Comparison of ENCODE assay signal across 9 mouse cellular contexts in the genomic region with DNA sequence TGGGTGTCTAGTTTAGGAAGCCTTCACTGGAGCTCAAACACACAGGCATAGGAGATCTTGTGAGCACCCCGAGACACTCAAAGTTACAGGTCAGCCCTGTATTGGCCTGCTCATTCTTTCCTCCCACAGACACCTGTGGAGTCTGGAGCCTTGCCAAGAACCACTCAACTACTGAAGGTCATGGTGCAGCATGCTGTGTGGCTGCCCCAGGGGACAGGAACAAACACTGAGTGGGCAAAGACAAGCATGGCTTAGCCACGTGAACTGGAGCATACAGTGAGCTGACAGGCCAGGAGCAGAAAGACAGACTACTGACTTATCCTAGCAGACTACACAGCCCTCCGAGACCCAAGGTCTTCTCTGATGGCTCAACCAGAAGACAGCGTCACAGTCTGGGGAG. TPM values are rescaled to one million over a fixed set of nuclear protein-coding genes. Genes with fewer than 3 reads are reported as not detected.
A peak's percentile ranks its signal among the peaks of the same experiment; 100 is the strongest.
DNase-seq lines count a peak whose midpoint lies in the region; ATAC-seq lines count a peak whose summit lies in the region.
"Had no signal": no experiment of that assay in that cellular context is flagged by ENCODE, and none has a peak within 500 bp of the region (broad histone marks: within the 10 kb centered on the region; RNA-seq: fewer than 3 reads in every experiment).

No protein-coding gene starts in this region.

- H3K4me1 ChIP-seq in heart, embryonic 12.5 days (replicated peaks): peaks cover 28% of the 10 kb centered on the region
- H3K4me1 ChIP-seq in heart, embryonic 11.5 days (ENCODE audit: control insufficient read depth, insufficient read depth, low read length): no peaks in the 10 kb centered on the region
- H3K4me1 ChIP-seq in limb, embryonic 10.5 days: no peaks in the 10 kb centered on the region

- no peak for ATAC-seq in heart, embryonic 12.5 days (ENCODE audit: insufficient number of reproducible peaks, low FRiP score)
- no peak for ATAC-seq in heart, embryonic 11.5 days (replicated peaks; ENCODE audit: insufficient number of reproducible peaks, low FRiP score, low TSS enrichment)

- 61% methylated on average over 4 of the region's 4 CpGs for WGBS in heart, embryonic 12.5 days
- WGBS in heart, embryonic 11.5 days (ENCODE audit: insufficient replicate concordance): 68% methylated on average over 4 of the region's 4 CpGs
- 97% methylated on average over 4 of the region's 4 CpGs for WGBS in limb, embryonic 10.5 days

- peak; percentile 54 for DNase-seq in cerebellum, adult 9-10 months
- peak; percentile 85 for DNase-seq in kidney, adult 9 months
- peak; percentile 35 for DNase-seq in lung, postnatal 10 days
- DNase-seq in limb, embryonic 10.5 days (ENCODE audit: low spot score): no peak
- DNase-seq in right cerebral cortex, postnatal 25 days: no peak
- no peak for DNase-seq in gastrocnemius, postnatal 10 days

- H3K27me3 ChIP-seq in heart, embryonic 12.5 days (replicated peaks): no peaks in the 10 kb centered on the region
- H3K27me3 ChIP-seq in heart, embryonic 11.5 days (ENCODE audit: control insufficient read depth, insufficient read depth, low read length): no peaks in the 10 kb centered on the region
- H3K27me3 ChIP-seq in limb, embryonic 10.5 days (ENCODE audit: low read depth, poor library complexity, severe bottlenecking): no peaks in the 10 kb centered on the region
- H3K27me3 ChIP-seq: megakaryocyte, embryonic 14.5 days had no signal

- H3K36me3 ChIP-seq in heart, embryonic 12.5 days: peaks cover 87% of the 10 kb centered on the region
- peaks cover 46% of the 10 kb centered on the region for H3K36me3 ChIP-seq in heart, embryonic 11.5 days (ENCODE audit: control insufficient read depth, insufficient read depth, low read length)
- H3K36me3 ChIP-seq in limb, embryonic 10.5 days: peaks cover 100% of the 10 kb centered on the region

- no peak overlapping the region for H3K4me3 ChIP-seq in heart, embryonic 12.5 days
- H3K4me3 ChIP-seq in heart, embryonic 11.5 days (ENCODE audit: low read depth, low read length): no peak overlapping the region
- no peak overlapping the region for H3K4me3 ChIP-seq in limb, embryonic 10.5 days
- H3K4me3 ChIP-seq: megakaryocyte, embryonic 14.5 days had no signal

- H3K9ac ChIP-seq in heart, embryonic 12.5 days: no peak overlapping the region
- no peak overlapping the region for H3K9ac ChIP-seq in heart, embryonic 11.5 days (ENCODE audit: low read depth, low read length)

- H3K27ac ChIP-seq in heart, embryonic 12.5 days (ENCODE audit: poor library complexity, severe bottlenecking): peak overlapping the region; percentile 0; the same call in 1 of the 2 replicates
- no peak overlapping the region for H3K27ac ChIP-seq in heart, embryonic 11.5 days (ENCODE audit: low read depth, low read length)
- no peak overlapping the region for H3K27ac ChIP-seq in limb, embryonic 10.5 days

- H3K9me3 ChIP-seq in heart, embryonic 12.5 days (replicated peaks): no peaks in the 10 kb centered on the region
- H3K9me3 ChIP-seq in heart, embryonic 11.5 days (replicated peaks; ENCODE audit: control insufficient read depth, low read length): no peaks in the 10 kb centered on the region
- no peaks in the 10 kb centered on the region for H3K9me3 ChIP-seq in limb, embryonic 10.5 days (replicated peaks)
- H3K9me3 ChIP-seq: megakaryocyte, embryonic 14.5 days had no signal

- no peak overlapping the region for H3K4me2 ChIP-seq in heart, embryonic 12.5 days
- H3K4me2 ChIP-seq in heart, embryonic 11.5 days: no peak overlapping the region

RNA-seq across cellular contexts. Expression of a gene that starts 12.2 kb away (rescaled TPM):
- 17.4 TPM in 2 replicates for polyA plus RNA-seq in heart, embryonic 12.5 days (2016; fragmentation: Nextera tagmentation; extraction: Ambion mirVana)
- polyA plus RNA-seq in heart, embryonic 11.5 days (2014; fragmentation: Nextera tagmentation; extraction: Ambion mirVana): 17.1 and 18.7 TPM in 2 replicates
- 27.5 and 32.2 TPM in 2 replicates for polyA plus RNA-seq in limb, embryonic 10.5 days (2016; fragmentation: Nextera tagmentation; extraction: Ambion mirVana)
- total RNA-seq in gastrocnemius, postnatal 10 days (2021): 10 to 100 TPM; 26.2 to 34.1 TPM

RNA-seq across cellular contexts. Expression of a gene that starts 17.2 kb away (rescaled TPM):
- 33.8 and 37.8 TPM in 2 replicates for polyA plus RNA-seq in heart, embryonic 12.5 days (2016; fragmentation: Nextera tagmentation; extraction: Ambion mirVana)
- 19.6 and 23.2 TPM in 2 replicates for polyA plus RNA-seq in heart, embryonic 11.5 days (2014; fragmentation: Nextera tagmentation; extraction: Ambion mirVana)
- 44.2 and 58.7 TPM in 2 replicates for polyA plus RNA-seq in limb, embryonic 10.5 days (2016; fragmentation: Nextera tagmentation; extraction: Ambion mirVana)
- total RNA-seq in gastrocnemius, postnatal 10 days (2021): 10 to 100 TPM; 14.1 to 15.9 TPM

RNA-seq across cellular contexts. Expression of a gene that starts 27.2 kb away (rescaled TPM):
- polyA plus RNA-seq in heart, embryonic 12.5 days (2016; fragmentation: Nextera tagmentation; extraction: Ambion mirVana): 32.1 and 32.7 TPM in 2 replicates
- 29.2 and 30.4 TPM in 2 replicates for polyA plus RNA-seq in heart, embryonic 11.5 days (2014; fragmentation: Nextera tagmentation; extraction: Ambion mirVana)
- polyA plus RNA-seq in limb, embryonic 10.5 days (2016; fragmentation: Nextera tagmentation; extraction: Ambion mirVana): 60.8 and 64.0 TPM in 2 replicates
- 10 to 100 TPM; 34.9 to 51.7 TPM for total RNA-seq in gastrocnemius, postnatal 10 days (2021)

RNA-seq across cellular contexts. Expression of a gene that starts 41.9 kb away (rescaled TPM):
- polyA plus RNA-seq in heart, embryonic 12.5 days (2016; fragmentation: Nextera tagmentation; extraction: Ambion mirVana): 32.3 and 33.4 TPM in 2 replicates
- 30.2 and 32.6 TPM in 2 replicates for polyA plus RNA-seq in heart, embryonic 11.5 days (2014; fragmentation: Nextera tagmentation; extraction: Ambion mirVana)
- 27.3 and 33.6 TPM in 2 replicates for polyA plus RNA-seq in limb, embryonic 10.5 days (2016; fragmentation: Nextera tagmentation; extraction: Ambion mirVana)
- 10 to 100 TPM; 12.0 to 12.8 TPM for total RNA-seq in gastrocnemius, postnatal 10 days (2021)

RNA-seq across cellular contexts. Expression of a gene that starts 42.1 kb away (rescaled TPM):
- polyA plus RNA-seq in heart, embryonic 12.5 days (2016; fragmentation: Nextera tagmentation; extraction: Ambion mirVana): 18.4 and 19.4 TPM in 2 replicates
- 20.9 and 27.1 TPM in 2 replicates for polyA plus RNA-seq in heart, embryonic 11.5 days (2014; fragmentation: Nextera tagmentation; extraction: Ambion mirVana)
- polyA plus RNA-seq in limb, embryonic 10.5 days (2016; fragmentation: Nextera tagmentation; extraction: Ambion mirVana): 40.8 and 45.1 TPM in 2 replicates
- total RNA-seq in gastrocnemius, postnatal 10 days (2021): 1 to 10 TPM; 3.8 to 5.0 TPM

Comparison
In these comparisons a context has a peak if more than half of its experiments do, and no peak if none do; other contexts are left out.
1. DNase-seq: peak in cerebellum, adult 9-10 months (single experiment), kidney, adult 9 months (single experiment) and lung, postnatal 10 days (single experiment); none in limb, embryonic 10.5 days (single experiment), right cerebral cortex, postnatal 25 days (single experiment) and gastrocnemius, postnatal 10 days (single experiment).